Mouse (Mus musculus) C2C12 (cell line): Measurements from ENCODE around the gene Sh2d5. TPM values are rescaled to one million over a fixed set of nuclear protein-coding genes. Genes with fewer than 3 reads are reported as not detected.
A peak's percentile ranks its signal among the peaks of the same experiment; 100 is the strongest.

Experiments used
- H3K27me3 ChIP-seq: one replicate; pipeline ENCODE4 v1.6.1; 2011; ENCODE audit not compliant: control insufficient read depth, insufficient read depth, insufficient read length
- H3K36me3 ChIP-seq: one replicate; pipeline ENCODE4 v1.6.1; 2011; ENCODE audit not compliant: control insufficient read depth, insufficient read depth
- H3K4me3 ChIP-seq: one replicate; pipeline ENCODE4 v1.5.1; 2011; ENCODE audit warnings: mild to moderate bottlenecking, control low read depth; ENCODE audit not compliant: poor library complexity, insufficient read depth, severe bottlenecking
- H3K79me2 ChIP-seq: one replicate; pipeline ENCODE4 v1.6.1; 2011; ENCODE audit not compliant: control insufficient read depth, insufficient read depth
- H3K79me3 ChIP-seq: one replicate; pipeline ENCODE4 v1.6.1; 2011; ENCODE audit warnings: low read depth, control low read depth
- H3ac ChIP-seq: one replicate; pipeline ENCODE3; 2011; ENCODE audit warnings: low read depth; ENCODE audit not compliant: control insufficient read depth, insufficient read length
- CEBPB ChIP-seq: IDR thresholded peaks from one replicate; pipeline ENCODE4 v1.6.1; 2011; ENCODE audit warnings: low read depth, mild to moderate bottlenecking, control low read depth, moderate library complexity
- CTCF ChIP-seq: IDR thresholded peaks from one replicate; pipeline ENCODE4 v1.5.1; 2011; ENCODE audit not compliant: control insufficient read depth, insufficient read depth, insufficient read length
- FOSL1 ChIP-seq: IDR thresholded peaks from one replicate; pipeline ENCODE4 v1.8.0; 2011; ENCODE audit warnings: mild to moderate bottlenecking, low read length; ENCODE audit not compliant: poor library complexity, insufficient read depth, severe bottlenecking
- MAX ChIP-seq: IDR thresholded peaks from one replicate; pipeline ENCODE4 v1.6.1; 2011; ENCODE audit warnings: mild to moderate bottlenecking, control low read depth
- MYOD1 ChIP-seq: IDR thresholded peaks from one replicate; pipeline ENCODE4 v1.6.1; 2011; ENCODE audit warnings: low read depth; ENCODE audit not compliant: control insufficient read depth, insufficient read length
- MYOG ChIP-seq: IDR thresholded peaks from one replicate; pipeline ENCODE4 v1.6.1; 2011; ENCODE audit not compliant: control insufficient read depth, insufficient read length; ENCODE audit errors: extremely low read depth
- USF1 ChIP-seq: IDR thresholded peaks from one replicate; pipeline ENCODE4 v1.6.1; 2011; ENCODE audit warnings: low read depth, mild to moderate bottlenecking, control low read depth, moderate library complexity
- polyA plus RNA-seq: library from polyadenylated mRNA; unstranded; fragments of >200 nt; fragmentation: generic; extraction: Trizol; gene quantifications from one replicate; pipeline ENCODE4 v1.2.1, GENCODE M21; 2012; ENCODE audit warnings: missing spikeins

The Sh2d5 gene
- polyA plus RNA-seq, 1 experiment = 0.15 TPM

GRCm38 (mm10) chr4:138293261-138293948 is 43.2 kb downstream of the Sh2d5 start:
- Histone ChIP-seq H3K79me3 (no peaks in the 10 kb centered on the region), H3K79me2 (no peaks in the 10 kb centered on the region), H3ac (no peak overlapping the region), H3K27me3 (peaks cover 50% of the 10 kb centered on the region), H3K4me3 (no peak overlapping the region), H3K36me3 (no peaks in the 10 kb centered on the region)
- no peak for TF ChIP-seq MAX
- TF ChIP-seq USF1 = no peak
- TF ChIP-seq FOSL1 = no peak
- TF ChIP-seq CEBPB = no peak
- TF ChIP-seq MYOG = no peak
- no peak for TF ChIP-seq MYOD1
- no peak for TF ChIP-seq CTCF

- Histone ChIP-seq H3K36me3 (no peaks in the 10 kb centered on the region), H3ac (no peak overlapping the region), H3K79me3 (no peaks in the 10 kb centered on the region), H3K4me3 (no peak overlapping the region), H3K79me2 (no peaks in the 10 kb centered on the region), H3K27me3 (peaks cover 43% of the 10 kb centered on the region)
- no peak for TF ChIP-seq FOSL1
- no peak for TF ChIP-seq CEBPB
- TF ChIP-seq USF1 = no peak
- TF ChIP-seq MYOD1 = no peak
- TF ChIP-seq CTCF = no peak
- no peak for TF ChIP-seq MAX
- no peak for TF ChIP-seq MYOG
These were observed 43.8 kb downstream of the Sh2d5 start for GRCm38 (mm10) chr4:138293949-138294550.

GRCm38 (mm10) chr4:138301271-138301780 is 51.1 kb downstream of the Sh2d5 start:
- no peaks in the 10 kb centered on the region for H3K36me3 ChIP-seq
- peaks cover 7% of the 10 kb centered on the region for H3K79me3 ChIP-seq
- H3K27me3 ChIP-seq = peaks cover 5% of the 10 kb centered on the region
- no peak overlapping the region for H3K4me3 ChIP-seq
- H3K79me2 ChIP-seq = peaks cover 14% of the 10 kb centered on the region
- TF ChIP-seq MYOD1 = no peak
- no peak for TF ChIP-seq CEBPB
- TF ChIP-seq MAX = no peak
- no peak for TF ChIP-seq MYOG
- TF ChIP-seq USF1 = no peak
- TF ChIP-seq FOSL1 = no peak
- TF ChIP-seq CTCF = no peak
- H3ac ChIP-seq = no peak overlapping the region

GRCm38 (mm10) chr4:138303011-138303410 is 52.8 kb downstream of the Sh2d5 start:
- no peaks in the 10 kb centered on the region for H3K27me3 ChIP-seq
- peaks cover 14% of the 10 kb centered on the region for H3K79me3 ChIP-seq
- H3ac ChIP-seq = no peak overlapping the region
- no peak overlapping the region for H3K4me3 ChIP-seq
- peaks cover 31% of the 10 kb centered on the region for H3K79me2 ChIP-seq
- no peak for TF ChIP-seq USF1
- TF ChIP-seq MAX = no peak
- no peak for TF ChIP-seq MYOG
- no peak for TF ChIP-seq CTCF
- no peak for TF ChIP-seq MYOD1
- no peak for TF ChIP-seq CEBPB
- TF ChIP-seq FOSL1 = no peak
- no peaks in the 10 kb centered on the region for H3K36me3 ChIP-seq

- no peak for TF ChIP-seq MAX
- TF ChIP-seq MYOD1 = no peak
- TF ChIP-seq MYOG = no peak
- no peak for TF ChIP-seq USF1
- TF ChIP-seq CTCF = no peak
- TF ChIP-seq FOSL1 = no peak
- TF ChIP-seq CEBPB = no peak
- Histone ChIP-seq H3ac (peak overlapping the region; percentile 65), H3K79me3 (peaks cover 14% of the 10 kb centered on the region), H3K36me3 (no peaks in the 10 kb centered on the region), H3K4me3 (peak overlapping the region; percentile 25), H3K27me3 (no peaks in the 10 kb centered on the region), H3K79me2 (peaks cover 35% of the 10 kb centered on the region)
These were observed 53.5 kb downstream of the Sh2d5 start for GRCm38 (mm10) chr4:138303742-138304141.
